Mouse (Mus musculus) stomach, postnatal 0 days (tissue): ENCODE data around the gene Nop10.

ENCODE experiments used
- CTCF ChIP-seq: IDR thresholded peaks from 2 replicates; pipeline ENCODE4 v1.5.1; 2016; ENCODE audit warnings: antibody characterized with exemption, low read depth, mild to moderate bottlenecking, moderate library complexity
- EP300 ChIP-seq: optimal IDR thresholded peaks from 2 replicates; pipeline ENCODE3; 2016; ENCODE audit warnings: antibody characterized with exemption

- TF ChIP-seq CTCF: no peak
- no peak for TF ChIP-seq EP300
Observed at GRCm38 (mm10) chr2:112217614-112218013, 44.1 kb upstream of the Nop10 start.
